Comparison of ENCODE assay signal across 12 mouse cellular contexts in genomic region chr3:88593893-88594580, GRCm38 (mm10). TPM values are rescaled to one million over a fixed set of nuclear protein-coding genes. Genes with fewer than 3 reads are reported as not detected.
DNase-seq lines count a peak whose midpoint lies in the region; ATAC-seq and TF ChIP-seq lines count a peak whose summit lies in the region.
"Had no signal": no experiment of that assay in that cellular context is flagged by ENCODE, and none has a peak within 500 bp of the region (broad histone marks: within the 10 kb centered on the region; RNA-seq: fewer than 3 reads in every experiment).

No protein-coding gene starts in this region.

- no peak overlapping the region for H3K9ac ChIP-seq in embryonic facial prominence, embryonic 12.5 days
- no peak overlapping the region for H3K9ac ChIP-seq in embryonic facial prominence, embryonic 15.5 days
- H3K9ac ChIP-seq: neural tube, embryonic 12.5 days had no signal

- H3K27me3 ChIP-seq in embryonic facial prominence, embryonic 12.5 days, result no peaks in the 10 kb centered on the region
- H3K27me3 ChIP-seq in embryonic facial prominence, embryonic 10.5 days (replicated peaks; ENCODE audit: low read depth, poor library complexity, severe bottlenecking), result no peaks in the 10 kb centered on the region
- H3K27me3 ChIP-seq in embryonic facial prominence, embryonic 15.5 days, result no peaks in the 10 kb centered on the region
- H3K27me3 ChIP-seq: neural tube, embryonic 12.5 days had no signal

- intact Hi-C loops in gastrocnemius, adult 2 months (cut with DNase I), result loop anchor here (5.0 kb wide), 2 partner anchors 38 to 143 kb away; no protein-coding TSS in a partner anchor

- 0 out of 2 replicates have a peak, but pooled peaks cover 3% of the 10 kb centered on the region for H3K36me3 ChIP-seq in embryonic facial prominence, embryonic 12.5 days
- H3K36me3 ChIP-seq in embryonic facial prominence, embryonic 10.5 days (replicated peaks), result peaks cover 13% of the 10 kb centered on the region
- no peaks in the 10 kb centered on the region for H3K36me3 ChIP-seq in embryonic facial prominence, embryonic 15.5 days

- H3K4me3 ChIP-seq in embryonic facial prominence, embryonic 12.5 days, result no peak overlapping the region
- no peak overlapping the region for H3K4me3 ChIP-seq in embryonic facial prominence, embryonic 10.5 days
- no peak overlapping the region for H3K4me3 ChIP-seq in embryonic facial prominence, embryonic 15.5 days (replicated peaks)
- H3K4me3 ChIP-seq in gastrocnemius, adult 2 months, result no peak overlapping the region
- H3K4me3 ChIP-seq: neural tube, embryonic 12.5 days had no signal

- peaks cover 18% of the 10 kb centered on the region for H3K4me1 ChIP-seq in embryonic facial prominence, embryonic 12.5 days
- peaks cover 31% of the 10 kb centered on the region for H3K4me1 ChIP-seq in embryonic facial prominence, embryonic 10.5 days
- H3K4me1 ChIP-seq in embryonic facial prominence, embryonic 15.5 days, result peaks cover 35% of the 10 kb centered on the region
- H3K4me1 ChIP-seq: neural tube, embryonic 12.5 days had no signal

- no peak for DNase-seq in embryonic facial prominence, embryonic 10.5 days (ENCODE audit: low spot score)
- DNase-seq in kidney, postnatal 4 days, result peak; percentile 21 to 38
- DNase-seq in gastrocnemius, adult 2 months, result no peak
- no peak for DNase-seq in embryo, embryonic 11 days
- DNase-seq in urinary bladder, postnatal 25 days (ENCODE audit: low spot score), result no peak
- DNase-seq: heart, postnatal 14 days had no signal

- 61% methylated on average over 10 of the region's 10 CpGs for WGBS in embryonic facial prominence, embryonic 12.5 days
- WGBS in embryonic facial prominence, embryonic 10.5 days, result 70% methylated on average over 10 of the region's 10 CpGs
- WGBS in embryonic facial prominence, embryonic 15.5 days, result 40% methylated on average over 10 of the region's 10 CpGs

- no peaks in the 10 kb centered on the region for H3K9me3 ChIP-seq in embryonic facial prominence, embryonic 12.5 days
- no peaks in the 10 kb centered on the region for H3K9me3 ChIP-seq in embryonic facial prominence, embryonic 10.5 days
- no peaks in the 10 kb centered on the region for H3K9me3 ChIP-seq in embryonic facial prominence, embryonic 15.5 days (replicated peaks)
- H3K9me3 ChIP-seq: neural tube, embryonic 12.5 days had no signal

- TF ChIP-seq CTCF in gastrocnemius, adult 2 months (IDR thresholded peaks at IDR 0.05), result no peak

- 0 out of 2 replicates have a peak, but pooled peaks have one; percentile 23 for ATAC-seq in embryonic facial prominence, embryonic 12.5 days (ENCODE audit: insufficient number of reproducible peaks, insufficient read depth, low FRiP score, low TSS enrichment)
- no peak for ATAC-seq in embryonic facial prominence, embryonic 15.5 days (ENCODE audit: insufficient number of reproducible peaks, low FRiP score, low TSS enrichment, low read depth)
- ATAC-seq in megakaryocyte progenitor cell, adult 5-6 weeks (replicated peaks; ENCODE audit: poor library complexity), result 0 out of 2 replicates have a peak, but pooled peaks have one; percentile 9
- ATAC-seq: forebrain, embryonic 16.5 days had no signal

- H3K27ac ChIP-seq in embryonic facial prominence, embryonic 12.5 days, result no peak overlapping the region
- H3K27ac ChIP-seq in embryonic facial prominence, embryonic 10.5 days (replicated peaks), result no peak overlapping the region
- H3K27ac ChIP-seq in embryonic facial prominence, embryonic 15.5 days (replicated peaks), result 0 out of 2 replicates have a peak overlapping the region, but pooled peaks have one; percentile 17
- H3K27ac ChIP-seq in gastrocnemius, adult 2 months, result no peak overlapping the region
- H3K27ac ChIP-seq: neural tube, embryonic 12.5 days had no signal

- no peak overlapping the region for H3K4me2 ChIP-seq in embryonic facial prominence, embryonic 12.5 days (replicated peaks)
- peak overlapping the region; percentile 6; the same call in 1 of the 2 replicates for H3K4me2 ChIP-seq in embryonic facial prominence, embryonic 15.5 days (replicated peaks)
- H3K4me2 ChIP-seq: neural tube, embryonic 12.5 days had no signal

RNA-seq across cellular contexts. Expression of gene Arhgef2, which starts 11.7 kb away (rescaled TPM):
- 117 and 123 TPM in 2 replicates for polyA plus RNA-seq in embryonic facial prominence, embryonic 12.5 days (2016; fragmentation: Nextera tagmentation; extraction: Ambion mirVana)
- 110 and 116 TPM in 2 replicates for polyA plus RNA-seq in embryonic facial prominence, embryonic 10.5 days (2016; fragmentation: Nextera tagmentation; extraction: Ambion mirVana)
- 96.6 and 97.9 TPM in 2 replicates for polyA plus RNA-seq in embryonic facial prominence, embryonic 15.5 days (2015; fragmentation: Nextera tagmentation; extraction: Ambion mirVana)
- total RNA-seq in megakaryocyte progenitor cell, adult 5-6 weeks (2015), result 94.1 and 112 TPM in 2 replicates
- 55.7 and 88.3 TPM in 2 replicates for total RNA-seq in megakaryocyte progenitor cell, adult 5-6 weeks (2017)
- 10 to 100 TPM; 22.4 to 24.7 TPM for total RNA-seq in gastrocnemius, adult 2 months (2021)

RNA-seq across cellular contexts. Expression of gene Ssr2, which starts 18.4 kb away (rescaled TPM):
- 184 and 185 TPM in 2 replicates for polyA plus RNA-seq in embryonic facial prominence, embryonic 12.5 days (2016; fragmentation: Nextera tagmentation; extraction: Ambion mirVana)
- 229 and 231 TPM in 2 replicates for polyA plus RNA-seq in embryonic facial prominence, embryonic 10.5 days (2016; fragmentation: Nextera tagmentation; extraction: Ambion mirVana)
- 339 and 341 TPM in 2 replicates for polyA plus RNA-seq in embryonic facial prominence, embryonic 15.5 days (2015; fragmentation: Nextera tagmentation; extraction: Ambion mirVana)
- total RNA-seq in megakaryocyte progenitor cell, adult 5-6 weeks (2015), result 438 and 488 TPM in 2 replicates
- 213 and 253 TPM in 2 replicates for total RNA-seq in megakaryocyte progenitor cell, adult 5-6 weeks (2017)
- total RNA-seq in gastrocnemius, adult 2 months (2021), result 10 to 100 TPM; 41.1 to 54.8 TPM

RNA-seq across cellular contexts. Expression of gene Ubqln4, which starts 40.5 kb away (rescaled TPM):
- 57.5 and 63.7 TPM in 2 replicates for polyA plus RNA-seq in embryonic facial prominence, embryonic 12.5 days (2016; fragmentation: Nextera tagmentation; extraction: Ambion mirVana)
- polyA plus RNA-seq in embryonic facial prominence, embryonic 10.5 days (2016; fragmentation: Nextera tagmentation; extraction: Ambion mirVana), result 68.6 and 77.9 TPM in 2 replicates
- 44.4 and 47.6 TPM in 2 replicates for polyA plus RNA-seq in embryonic facial prominence, embryonic 15.5 days (2015; fragmentation: Nextera tagmentation; extraction: Ambion mirVana)
- total RNA-seq in megakaryocyte progenitor cell, adult 5-6 weeks (2015), result 42.0 and 49.7 TPM in 2 replicates
- 40.6 and 47.5 TPM in 2 replicates for total RNA-seq in megakaryocyte progenitor cell, adult 5-6 weeks (2017)
- total RNA-seq in gastrocnemius, adult 2 months (2021), result 10 to 100 TPM; 78.2 to 90.2 TPM

RNA-seq across cellular contexts. Expression of gene Lamtor2, which starts 41.2 kb away (rescaled TPM):
- 144 and 146 TPM in 2 replicates for polyA plus RNA-seq in embryonic facial prominence, embryonic 12.5 days (2016; fragmentation: Nextera tagmentation; extraction: Ambion mirVana)
- 158 and 161 TPM in 2 replicates for polyA plus RNA-seq in embryonic facial prominence, embryonic 10.5 days (2016; fragmentation: Nextera tagmentation; extraction: Ambion mirVana)
- 183 and 199 TPM in 2 replicates for polyA plus RNA-seq in embryonic facial prominence, embryonic 15.5 days (2015; fragmentation: Nextera tagmentation; extraction: Ambion mirVana)
- 42.4 and 46.4 TPM in 2 replicates for total RNA-seq in megakaryocyte progenitor cell, adult 5-6 weeks (2015)
- 93.9 and 115 TPM in 2 replicates for total RNA-seq in megakaryocyte progenitor cell, adult 5-6 weeks (2017)
- total RNA-seq in gastrocnemius, adult 2 months (2021), result 100 to 1,000 TPM in 1 of 2 experiments, 10 to 100 TPM in 1; 70.9 to 104 TPM

RNA-seq across cellular contexts. Expression of gene Rab25, which starts 45.9 kb away (rescaled TPM):
- 4.0 and 5.5 TPM in 2 replicates for polyA plus RNA-seq in embryonic facial prominence, embryonic 12.5 days (2016; fragmentation: Nextera tagmentation; extraction: Ambion mirVana)
- polyA plus RNA-seq in embryonic facial prominence, embryonic 10.5 days (2016; fragmentation: Nextera tagmentation; extraction: Ambion mirVana), result 4.9 and 5.8 TPM in 2 replicates
- polyA plus RNA-seq in embryonic facial prominence, embryonic 15.5 days (2015; fragmentation: Nextera tagmentation; extraction: Ambion mirVana), result 96.3 and 107 TPM in 2 replicates
- total RNA-seq in megakaryocyte progenitor cell, adult 5-6 weeks (2015), result 0.17 TPM in 1 of 2 replicates, not detected in the other
- total RNA-seq in megakaryocyte progenitor cell, adult 5-6 weeks (2017), result 0.37 TPM in 1 of 2 replicates, not detected in the other
- not detected for total RNA-seq in gastrocnemius, adult 2 months (2021)
- total RNA-seq: layer of hippocampus, postnatal 10 days had no signal
- polyA plus RNA-seq: forebrain, embryonic 16.5 days had no signal

Comparison
In these comparisons a context has a peak if more than half of its experiments do, and no peak if none do; other contexts are left out.
1. DNase-seq: peak in kidney, postnatal 4 days (2 of 2); none in embryonic facial prominence, embryonic 10.5 days (single experiment), gastrocnemius, adult 2 months (single experiment), embryo, embryonic 11 days (single experiment) and urinary bladder, postnatal 25 days (single experiment).